Mouse (Mus musculus) CH12.LX (cell line): ENCODE data around the gene Letm1.

Experiments
- EP300 ChIP-seq: IDR thresholded peaks from 2 replicates; pipeline ENCODE4 v1.6.1; 2011; ENCODE audit warnings: low read length, improper control_type of control experiment
- GABPA ChIP-seq: IDR thresholded peaks from 2 replicates; pipeline ENCODE4 v1.6.1; 2012; ENCODE audit warnings: low read depth, low read length, improper control_type of control experiment, inconsistent platforms; ENCODE audit not compliant: insufficient replicate concordance
- HCFC1 ChIP-seq: IDR thresholded peaks from 2 replicates; pipeline ENCODE4 v1.6.1; 2012; ENCODE audit warnings: low read depth, mild to moderate bottlenecking, inconsistent platforms, low read length, improper control_type of control experiment
- POLR2A ChIP-seq: IDR thresholded peaks from 2 replicates; pipeline ENCODE4 v1.6.1; 2011; ENCODE audit warnings: low read depth, mild to moderate bottlenecking, improper control_type of control experiment, low read length
- RCOR1 ChIP-seq: conservative IDR thresholded peaks from 2 replicates; pipeline ENCODE4 v1.6.1; 2012; ENCODE audit warnings: low read depth, mild to moderate bottlenecking, inconsistent platforms, low read length, improper control_type of control experiment
- USF1 ChIP-seq: IDR thresholded peaks from 2 replicates; pipeline ENCODE4 v1.6.1; 2014; ENCODE audit warnings: low read depth, mild to moderate bottlenecking, inconsistent platforms, low read length, improper control_type of control experiment
- ZNF384 ChIP-seq: IDR thresholded peaks from 2 replicates; pipeline ENCODE4 v1.6.1; 2012; ENCODE audit warnings: low read depth, low read length, improper control_type of control experiment, inconsistent platforms

- no peak for TF ChIP-seq EP300
- no peak for TF ChIP-seq GABPA
- TF ChIP-seq USF1, result no peak
- no peak for TF ChIP-seq HCFC1
- TF ChIP-seq ZNF384, result no peak
- TF ChIP-seq POLR2A, result no peak
- TF ChIP-seq RCOR1, result no peak
Observed at GRCm38 (mm10) chr5:33706350-33706629, 76.3 kb downstream of the Letm1 start.
